Mouse (Mus musculus): ENCODE measurements around the gene Edc3. TPM values are rescaled to one million over a fixed set of nuclear protein-coding genes. Genes with fewer than 3 reads are reported as not detected.

The Edc3 gene
- total RNA-seq, 2 experiments from 2014 or later = 4.7 to 6.6 TPM

Other genes with a start within 250 kb of the Edc3 start
- gene Scamp5, start 240.5 kb upstream of the Edc3 start, total RNA-seq (2021) = 1 to 10 TPM; 5.7 TPM
- gene Rpp25, start 204.5 kb upstream of the Edc3 start, total RNA-seq (2021) = 1 to 10 TPM in 1 of 2 experiments, under 1 TPM in 1; 0.92 to 2.0 TPM
- 1,000 to 10,000 TPM; 2,577 to 2,715 TPM for gene Cox5a, start 187.3 kb upstream of the Edc3 start, total RNA-seq (2021)
- gene Fam219b, start 171.0 kb upstream of the Edc3 start, total RNA-seq (2021) = 1 to 10 TPM; 8.1 to 9.2 TPM
- gene Mpi, start 155.8 kb upstream of the Edc3 start, total RNA-seq (2021) = 100 to 1,000 TPM; 118 to 140 TPM
- gene Scamp2, start 147.6 kb upstream of the Edc3 start, total RNA-seq (2021) = 10 to 100 TPM; 24.2 to 28.5 TPM
- gene Ulk3, start 119.1 kb upstream of the Edc3 start, total RNA-seq (2021) = 1 to 10 TPM; 8.6 to 9.3 TPM
- not detected for gene Cplx3, start 102.3 kb upstream of the Edc3 start, total RNA-seq (2021)
- under 1 TPM; 0.15 to 0.23 TPM for gene Lman1l, start 87.8 kb upstream of the Edc3 start, total RNA-seq (2021)
- 10 to 100 TPM; 23.7 to 30.6 TPM for gene Csk, start 54.9 kb upstream of the Edc3 start, total RNA-seq (2021)
- gene Cyp1a2, start 24.8 kb upstream of the Edc3 start, total RNA-seq (2021) = not detected
- under 1 TPM; 0.15 to 0.39 TPM for gene Cyp1a1, start 20.6 kb upstream of the Edc3 start, total RNA-seq (2021)
- gene Clk3, start 57.3 kb downstream of the Edc3 start, total RNA-seq (2021) = 10 to 100 TPM; 21.3 to 29.0 TPM
- gene Arid3b, start 128.3 kb downstream of the Edc3 start, total RNA-seq (2021) = 1 to 10 TPM; 3.7 to 4.9 TPM
- 10 to 100 TPM; 84.5 to 91.1 TPM for gene Ubl7, start 202.4 kb downstream of the Edc3 start, total RNA-seq (2021)
- 10 to 100 TPM; 31.7 to 31.8 TPM for gene Sema7a, start 231.6 kb downstream of the Edc3 start, total RNA-seq (2021)